Mouse (Mus musculus) spleen, adult 18-20 months (tissue): ENCODE measurements around the gene Trpm1.
"Not testable (repeated sequence)": the region's sequence is repeated elsewhere in the genome, so short reads cannot be mapped to it uniquely, and the experiment has no call there.

Experiments used
- DNase-seq, 2 experiments: peaks; one replicate each; pipeline ENCODE4 v3.0.0; 2022; ENCODE audit warnings: mixed read lengths in 2 of 2

The Trpm1 gene

DNA sequence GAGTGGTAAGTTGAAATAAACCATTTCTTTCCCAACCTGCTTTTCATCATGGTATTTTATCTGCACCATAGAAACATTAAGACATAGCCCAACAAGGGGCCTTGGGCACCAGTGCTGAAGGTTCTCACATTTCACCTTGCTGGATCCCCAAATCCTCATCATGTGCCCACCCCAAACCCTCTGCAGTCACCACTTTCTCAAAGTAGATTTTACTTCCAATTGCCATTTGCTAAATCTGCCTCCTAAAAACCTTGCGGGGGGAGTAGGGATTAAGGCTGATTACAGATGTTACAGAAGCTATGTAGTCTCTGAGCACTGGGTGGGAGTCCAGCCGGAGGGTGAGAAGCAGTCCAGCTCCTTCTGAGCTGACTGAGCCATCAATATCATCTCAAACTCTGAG is at the start of gene Trpm1:
TSS of gene Trpm1 (plus strand) at position 301 of the 400 bp plus-strand sequence.
- no peak for DNase-seq

DNA sequence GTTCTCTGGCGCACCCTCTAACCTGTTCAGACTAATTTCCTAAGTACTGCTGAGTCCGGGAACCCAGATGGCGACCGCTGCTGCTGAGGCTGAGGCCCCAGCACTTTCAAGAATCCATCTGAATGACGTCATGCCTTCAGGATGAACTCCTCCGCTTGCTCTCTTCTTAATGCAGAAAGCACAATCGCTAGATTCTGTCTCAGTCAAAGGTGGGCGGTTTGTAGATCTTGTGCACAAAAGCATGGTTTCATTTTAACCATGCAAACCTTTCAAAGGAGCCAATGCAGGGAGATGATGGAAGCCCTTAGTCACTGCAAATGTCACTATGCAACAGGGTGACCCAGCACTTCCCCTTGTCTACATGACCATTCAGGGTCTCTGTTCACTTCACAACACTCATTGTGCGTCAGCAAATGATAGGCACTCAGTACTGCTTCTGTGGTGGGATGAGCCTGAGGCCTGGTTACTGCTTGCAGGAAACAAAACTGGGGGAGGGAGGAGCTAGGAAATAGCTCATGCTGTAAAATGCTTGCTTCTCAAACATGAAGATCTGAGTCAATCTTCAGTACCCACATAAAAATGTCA is 31.4 kb upstream of the Trpm1 start:
- DNase-seq: no peak

DNA sequence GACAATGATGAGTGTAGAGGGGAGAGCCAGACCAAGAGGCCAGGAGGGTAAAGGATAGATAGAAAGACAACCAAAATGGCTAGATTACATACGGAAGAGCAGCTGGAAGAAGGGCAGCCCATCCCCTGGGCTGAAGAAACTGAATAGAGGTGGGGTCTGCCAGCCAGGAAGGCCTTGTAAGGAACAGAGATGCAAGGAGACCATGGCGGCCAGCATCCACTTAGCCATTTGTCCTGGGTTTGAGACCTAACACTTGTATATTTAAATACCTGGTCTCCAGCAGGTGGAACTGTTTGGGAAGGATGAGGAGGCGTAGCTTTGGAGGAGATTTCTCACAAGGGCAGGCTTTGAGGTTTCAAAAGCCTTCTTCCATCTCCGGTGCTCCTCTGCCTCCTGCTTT is 29.9 kb upstream of the Trpm1 start:
- no peak for DNase-seq

DNA sequence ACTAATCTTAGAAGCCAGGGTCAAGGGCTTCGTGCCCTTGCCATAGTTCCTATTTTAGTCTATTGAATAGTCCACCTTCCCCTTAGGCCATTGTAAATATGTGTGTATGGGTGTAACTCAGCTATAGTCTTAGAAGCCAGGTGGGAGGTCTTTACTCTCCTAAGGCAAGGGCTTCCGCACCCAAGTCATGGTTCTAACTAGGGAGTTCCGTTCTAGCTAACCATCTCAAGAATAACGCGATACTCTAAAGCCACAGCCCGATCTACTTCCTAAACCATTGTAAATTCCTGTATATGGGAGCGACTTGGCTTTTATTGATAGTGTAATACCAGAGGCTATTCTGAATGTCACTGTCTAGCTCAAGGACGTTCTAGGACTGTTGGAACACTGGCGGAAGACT is 27.6 kb upstream of the Trpm1 start:
- not testable (repeated sequence) for DNase-seq

DNA sequence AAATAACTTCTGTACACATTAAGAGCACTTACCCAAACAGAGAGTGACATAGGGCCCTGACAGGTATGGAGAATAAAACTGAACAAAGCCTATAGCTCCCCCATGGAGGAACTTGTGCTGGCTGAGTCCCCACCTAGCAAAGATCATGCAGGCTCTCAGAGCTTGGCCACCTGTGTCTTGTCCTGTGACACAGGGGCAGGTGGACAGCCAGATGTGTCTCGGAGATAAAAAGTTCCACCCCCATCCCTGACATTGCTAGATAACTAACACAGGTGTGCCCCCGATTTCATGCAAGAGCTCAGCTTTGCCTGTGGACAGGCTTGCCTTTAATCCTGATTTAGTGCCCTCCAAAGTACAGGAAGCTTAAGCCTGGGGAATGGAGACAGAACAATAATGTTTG is 13.8 kb upstream of the Trpm1 start:
- DNase-seq: no peak

DNA sequence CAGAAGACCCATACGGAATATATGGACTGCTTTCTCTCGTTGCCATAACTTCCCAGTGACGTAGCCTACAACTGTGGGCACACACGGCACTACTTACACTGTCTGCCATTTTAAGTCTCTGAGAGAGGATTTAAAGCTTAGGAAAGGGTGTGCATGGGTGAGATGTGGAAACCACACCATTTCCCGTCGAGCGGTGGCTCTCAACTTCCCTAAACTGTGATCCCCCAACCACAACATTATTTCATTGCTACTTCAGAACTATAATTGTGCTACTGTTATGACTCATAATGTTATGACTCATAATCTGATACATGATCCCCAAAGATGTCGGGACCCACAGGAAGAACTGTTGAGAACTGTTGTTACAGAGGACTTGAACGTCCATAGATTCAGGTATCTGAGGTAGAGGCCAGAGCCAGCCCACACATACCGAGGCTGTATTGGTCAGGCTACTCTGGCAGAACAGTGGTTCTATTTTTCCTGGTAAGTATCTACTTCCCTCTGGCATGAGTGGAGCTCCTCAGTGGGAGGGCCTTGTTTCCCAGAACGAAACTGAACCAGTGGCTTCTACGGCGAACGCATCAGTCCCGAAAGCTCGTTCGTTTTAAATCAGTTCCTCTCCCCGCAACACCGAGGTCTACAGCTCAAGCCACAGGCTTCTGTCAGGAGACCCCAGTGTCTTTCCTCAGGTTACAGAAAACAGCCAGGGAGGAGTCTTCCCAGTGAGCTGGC is 12.2 kb upstream of the Trpm1 start:
- peak in 1 of 2 experiments; percentile 32 for DNase-seq

DNA sequence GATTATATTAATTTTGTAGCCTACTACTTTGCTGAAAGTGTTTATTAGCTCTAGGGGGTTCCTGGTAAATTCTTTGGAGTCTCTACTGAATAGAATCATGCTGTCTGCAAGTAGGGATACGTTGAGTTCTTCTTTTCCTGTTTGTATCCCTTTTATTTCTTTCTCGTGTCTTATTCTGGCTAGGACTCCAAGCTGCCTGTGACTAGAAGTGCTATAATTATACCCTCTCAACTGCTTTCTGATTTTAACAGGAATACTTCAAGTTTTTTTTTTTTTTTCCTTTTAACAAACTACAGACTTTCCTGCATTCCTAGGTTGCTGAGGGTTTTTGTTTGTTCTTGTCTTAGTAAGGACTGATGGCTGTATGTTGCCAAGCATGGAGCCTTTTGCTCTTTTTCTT is 4.3 kb upstream of the Trpm1 start:
- no peak for DNase-seq

DNA sequence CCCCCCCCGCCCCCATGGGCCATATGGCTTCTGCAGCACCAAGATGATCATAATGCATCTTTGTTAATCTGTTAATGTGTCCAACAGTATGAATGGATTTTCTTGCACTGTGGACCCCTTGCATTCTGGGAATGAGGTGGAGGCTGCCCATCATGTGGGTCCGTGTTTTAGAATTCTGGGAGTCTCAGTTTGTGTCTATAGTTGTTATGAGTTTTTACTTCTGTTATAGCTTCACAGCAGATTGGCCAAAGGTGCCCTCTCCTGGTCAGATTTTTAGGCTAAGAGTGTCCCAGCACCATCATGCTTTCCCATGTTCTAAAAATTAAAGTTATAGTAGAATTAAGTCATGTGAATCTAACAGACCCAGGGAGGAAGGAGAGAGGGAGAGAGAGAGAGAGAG is 3.9 kb upstream of the Trpm1 start:
- DNase-seq: no peak

DNA sequence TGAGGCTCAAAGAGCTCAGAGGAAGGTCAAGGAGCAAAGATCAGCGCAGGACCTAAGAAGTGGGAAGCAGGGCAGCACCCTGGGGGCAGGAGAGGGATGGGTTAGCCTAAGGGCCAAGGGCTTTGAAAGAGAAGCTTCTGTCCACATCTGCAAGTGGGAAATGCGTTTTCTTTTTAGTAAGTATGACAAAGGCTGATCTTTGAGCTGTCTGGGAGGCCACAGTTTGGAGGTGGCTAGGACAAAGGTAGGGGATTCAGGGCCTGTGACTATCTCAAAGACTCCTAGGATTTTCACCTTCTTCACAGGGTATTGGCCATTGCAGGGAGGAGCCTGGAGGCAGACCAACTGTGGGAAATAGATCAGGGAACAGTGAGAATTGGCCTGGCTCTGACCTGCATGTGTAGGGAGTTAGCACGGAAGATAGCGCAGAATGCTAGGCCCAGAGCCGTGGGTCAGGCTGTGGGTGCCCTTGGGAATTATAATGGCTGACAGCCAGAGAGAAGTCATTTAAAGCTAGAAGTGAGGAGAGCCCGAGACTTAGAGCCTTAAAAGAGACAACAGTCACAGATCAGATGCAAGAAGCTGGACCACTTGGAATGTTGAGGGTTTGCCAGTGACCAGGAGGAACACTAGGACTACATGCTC is 3.1 kb upstream of the Trpm1 start:
- DNase-seq: no peak

DNA sequence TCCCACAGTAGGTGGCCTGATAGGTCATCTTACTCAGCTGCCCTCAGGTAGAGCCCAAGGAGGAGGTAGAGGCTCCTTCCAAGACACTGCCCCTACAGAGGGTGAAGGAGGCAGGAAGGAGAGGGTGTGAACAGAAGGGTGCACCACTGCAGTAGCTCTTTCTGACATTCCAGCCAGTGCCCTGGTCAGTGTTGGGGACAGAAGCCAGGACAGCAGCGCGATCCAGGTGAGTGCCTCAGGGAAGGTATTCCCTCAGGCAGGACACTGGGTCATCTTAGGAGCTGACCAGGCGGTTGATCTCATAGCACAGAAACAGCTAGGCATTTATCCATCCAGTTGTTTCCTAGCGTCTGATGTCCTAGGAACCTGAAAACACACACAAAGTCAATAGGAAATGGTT is 1.6 kb downstream of the Trpm1 start:
- DNase-seq: no peak

DNA sequence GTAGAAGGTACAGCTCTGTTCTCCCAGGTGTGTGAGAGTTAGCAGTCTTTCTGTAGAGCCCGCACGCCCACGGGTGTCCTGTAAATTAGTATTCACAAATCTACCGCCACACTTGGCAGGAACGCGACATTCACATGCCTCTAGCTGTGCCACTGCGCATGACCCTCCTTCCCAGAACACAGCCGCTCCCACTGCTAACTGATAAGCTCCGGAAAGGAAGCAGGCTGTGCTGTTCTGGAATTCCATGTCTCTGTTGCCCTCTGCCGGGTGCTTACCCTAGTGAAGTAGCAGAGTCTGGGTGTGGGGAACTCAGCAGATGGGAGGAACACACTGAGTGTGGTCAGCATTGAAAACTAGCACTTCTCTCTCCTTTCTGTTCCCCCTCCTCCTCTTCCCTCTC is 2.1 kb downstream of the Trpm1 start:
- peak; percentile 25 to 43 for DNase-seq

DNA sequence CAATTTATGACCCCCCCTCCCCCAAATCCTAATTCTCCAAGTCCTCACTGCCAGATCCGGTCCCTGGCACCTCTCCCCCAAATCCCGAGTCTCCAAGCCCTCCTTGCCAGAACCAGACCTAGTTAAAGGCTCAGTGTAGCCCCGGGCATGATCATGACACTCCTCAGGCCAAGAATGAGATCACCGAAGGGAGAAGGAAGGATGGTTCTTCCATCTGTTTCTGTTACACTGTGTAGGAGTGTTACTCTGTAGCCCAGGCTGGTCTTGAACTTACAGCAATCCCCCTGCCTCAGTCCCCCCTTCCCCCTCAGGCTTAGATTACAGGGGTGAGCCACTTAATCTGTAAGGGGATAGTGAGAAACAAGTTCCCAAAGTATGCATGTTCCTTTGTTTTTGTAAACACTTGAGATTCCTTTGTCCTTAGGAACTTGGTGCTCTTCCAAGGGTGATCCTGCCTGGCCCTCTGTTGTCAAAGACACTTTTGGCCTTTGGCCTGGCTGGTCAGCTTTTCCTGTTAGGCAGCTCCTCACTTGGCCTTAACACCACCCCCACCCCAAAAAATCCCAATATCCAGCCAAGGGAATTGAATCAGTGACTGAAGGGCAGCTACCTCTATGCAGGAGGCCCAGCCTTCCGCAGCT is 2.8 kb downstream of the Trpm1 start:
- DNase-seq: no peak

DNA sequence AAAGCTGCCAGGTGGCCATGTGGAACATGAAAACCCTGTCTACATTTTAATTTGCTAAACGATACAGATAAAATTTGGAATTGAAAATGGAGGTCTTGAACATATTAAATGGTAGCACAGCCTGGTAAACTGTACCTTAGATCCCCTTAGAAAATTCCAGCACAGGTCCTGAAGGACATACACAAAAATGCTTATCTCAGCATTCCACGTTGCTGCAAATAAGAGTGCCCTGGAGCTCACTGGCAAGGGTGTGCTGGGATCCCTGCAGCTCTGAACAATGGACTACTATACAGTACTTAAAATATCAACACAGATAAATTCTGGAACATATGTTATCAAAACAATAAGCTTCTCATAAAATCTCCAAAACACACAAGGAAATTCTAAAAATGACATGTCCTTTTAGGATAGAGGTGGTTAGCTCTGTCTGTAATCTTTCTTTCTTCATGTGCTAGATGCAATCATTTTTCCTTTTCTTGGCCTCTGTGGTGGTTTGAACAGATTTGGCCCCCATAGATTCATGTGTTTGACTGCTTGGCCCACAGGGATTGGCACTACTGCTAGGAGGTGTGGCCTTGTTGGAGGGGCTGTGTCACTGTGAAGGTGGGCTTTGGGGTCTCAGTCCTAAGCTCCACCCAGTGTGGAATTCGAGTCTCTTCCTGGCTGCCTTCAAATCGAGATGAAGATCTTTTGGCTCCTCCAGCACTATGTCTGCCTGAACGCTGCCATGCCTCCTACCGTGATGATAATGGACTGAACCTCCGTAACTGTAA is 3.5 kb downstream of the Trpm1 start:
- no peak for DNase-seq

DNA sequence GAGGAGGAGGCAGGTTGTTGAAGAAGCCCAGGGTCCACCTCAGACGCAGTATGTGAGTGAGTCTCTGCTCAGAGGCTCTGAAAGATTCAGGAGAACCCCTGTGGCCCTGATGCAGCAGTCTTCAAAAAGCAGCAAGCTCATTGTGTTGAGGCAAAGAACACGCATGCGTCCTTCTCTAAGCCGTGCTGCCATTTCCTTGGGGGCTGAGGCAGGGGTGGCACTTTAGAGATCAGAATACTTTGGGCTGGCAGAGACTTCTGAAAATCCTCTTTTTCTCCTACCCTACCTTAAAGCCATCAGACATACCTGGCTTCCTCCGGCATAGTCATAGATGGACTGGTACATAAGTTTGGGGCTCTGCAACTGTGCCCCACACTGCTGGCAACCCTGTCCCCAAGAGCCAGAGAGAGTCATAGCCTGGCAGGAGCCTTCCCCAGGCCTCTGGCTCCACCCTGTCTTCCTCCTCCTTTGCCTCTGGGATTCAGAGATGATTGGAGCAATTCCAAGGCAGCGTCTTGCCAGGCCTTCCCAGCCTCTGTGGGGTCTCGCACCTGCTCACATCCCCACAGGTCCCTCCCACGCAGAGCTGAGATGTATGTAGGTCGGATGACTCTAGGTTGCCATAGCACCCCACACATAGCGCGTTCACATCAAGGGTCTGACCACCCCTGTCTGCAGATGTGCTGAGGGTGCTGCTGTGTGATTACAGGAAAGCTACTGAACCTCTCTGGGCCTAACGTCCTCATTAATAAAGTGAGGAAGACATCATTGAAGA is 4.8 kb downstream of the Trpm1 start:
- no peak for DNase-seq

DNA sequence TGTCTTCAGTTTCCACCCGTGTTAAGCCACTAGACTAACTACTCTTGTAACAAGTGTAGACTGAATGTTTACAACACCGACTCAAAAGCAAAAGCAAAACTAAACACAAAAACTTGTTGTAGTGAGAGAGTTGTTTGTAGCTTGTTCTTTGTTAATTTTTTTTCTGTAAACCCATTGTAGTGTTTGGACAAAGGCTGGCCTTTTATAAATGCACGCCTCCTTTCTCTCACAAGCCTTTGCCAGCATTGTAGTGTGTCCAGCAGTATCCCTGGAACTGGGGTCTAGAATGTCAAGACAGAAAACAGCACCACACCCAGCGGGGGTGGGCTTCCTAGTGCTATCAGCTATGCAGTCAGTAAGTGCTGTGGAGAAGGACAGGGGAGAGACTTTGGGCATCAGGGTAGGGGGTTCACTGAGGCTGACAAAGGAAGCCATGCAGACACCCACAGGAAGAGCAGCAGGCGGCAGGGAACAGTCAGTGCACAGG is 5.5 kb downstream of the Trpm1 start:
- no peak for DNase-seq

DNA sequence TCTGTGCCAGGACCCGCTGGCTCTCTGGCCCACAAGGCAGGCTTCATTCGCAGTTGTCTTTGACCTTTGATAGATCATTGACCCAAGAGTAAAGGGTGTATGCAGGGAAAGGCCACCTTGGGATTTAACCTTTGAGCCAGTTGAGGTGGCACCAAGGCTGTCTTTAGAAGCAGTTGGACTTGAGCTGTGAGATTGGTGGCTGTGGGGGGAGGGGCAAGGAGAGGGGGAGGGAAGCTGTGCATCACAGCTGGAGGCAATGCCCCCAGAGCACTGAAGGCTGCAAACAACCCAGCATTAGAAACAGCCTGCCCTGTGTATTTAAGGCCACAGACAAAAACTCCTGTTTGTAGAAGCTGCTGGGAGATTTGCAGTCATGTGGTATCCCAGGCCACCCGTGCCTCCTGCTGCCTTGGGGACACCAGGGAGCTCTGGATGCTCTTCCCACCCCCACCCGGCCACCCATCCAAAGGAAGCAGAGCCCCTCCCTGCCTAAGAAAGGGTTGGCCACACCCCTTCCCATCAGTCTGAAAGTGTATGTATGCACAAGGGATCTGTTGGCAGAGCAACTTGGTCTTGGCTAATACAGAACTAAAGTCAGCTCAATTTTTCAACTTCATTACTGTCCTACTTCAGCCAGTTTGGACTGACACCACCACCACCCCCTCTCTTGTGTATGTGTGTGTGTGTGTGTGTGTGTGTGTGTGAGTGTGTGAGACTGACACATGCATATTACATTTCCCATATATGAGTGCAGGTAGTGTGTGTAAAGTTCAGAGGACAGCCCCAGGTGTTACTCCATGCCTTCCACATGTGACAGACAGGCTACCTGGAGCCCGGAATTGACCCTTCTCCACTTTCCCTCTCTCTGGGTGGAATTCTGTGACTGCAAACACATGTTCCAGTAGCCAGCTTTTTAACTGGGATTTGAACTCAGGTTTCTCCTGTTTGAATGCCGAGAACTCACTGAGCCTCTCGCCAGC is 6.3 kb downstream of the Trpm1 start:
- DNase-seq: no peak

DNA sequence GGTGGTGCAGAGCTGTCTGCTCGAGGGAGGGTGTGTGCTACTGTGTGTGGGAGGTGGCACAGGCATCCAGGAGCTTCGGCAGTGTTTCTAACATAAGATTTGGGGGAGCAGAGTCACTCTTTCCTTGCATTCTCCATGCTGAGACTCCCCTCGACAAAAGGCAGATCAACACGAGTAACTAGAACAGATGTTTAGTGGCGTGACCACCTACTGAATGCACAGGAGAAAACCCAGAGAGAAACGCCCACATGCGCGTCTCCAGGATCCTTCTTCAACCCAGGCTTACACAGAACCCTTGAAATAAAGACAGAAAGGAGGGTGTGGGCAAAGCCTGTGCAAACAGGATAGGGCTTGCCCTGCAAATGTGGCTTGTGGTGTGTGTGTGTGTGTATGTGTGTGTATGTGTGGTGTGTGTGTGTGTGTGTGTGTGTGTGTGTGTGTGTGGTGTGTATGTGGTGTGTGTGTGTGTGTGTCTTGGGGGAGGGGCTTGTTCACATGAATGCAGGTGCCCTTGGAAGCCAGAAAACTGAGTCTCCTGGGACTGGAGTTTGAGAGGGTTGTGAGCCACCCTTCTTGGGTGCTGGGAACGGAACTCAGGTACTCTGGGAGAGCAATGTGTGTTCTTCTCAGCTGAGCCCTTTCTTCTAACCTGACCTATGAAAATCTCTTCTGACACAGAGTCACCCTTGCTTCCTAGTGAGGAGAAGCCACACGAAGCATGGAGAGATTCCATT is 7.3 kb downstream of the Trpm1 start:
- DNase-seq: no peak

DNA sequence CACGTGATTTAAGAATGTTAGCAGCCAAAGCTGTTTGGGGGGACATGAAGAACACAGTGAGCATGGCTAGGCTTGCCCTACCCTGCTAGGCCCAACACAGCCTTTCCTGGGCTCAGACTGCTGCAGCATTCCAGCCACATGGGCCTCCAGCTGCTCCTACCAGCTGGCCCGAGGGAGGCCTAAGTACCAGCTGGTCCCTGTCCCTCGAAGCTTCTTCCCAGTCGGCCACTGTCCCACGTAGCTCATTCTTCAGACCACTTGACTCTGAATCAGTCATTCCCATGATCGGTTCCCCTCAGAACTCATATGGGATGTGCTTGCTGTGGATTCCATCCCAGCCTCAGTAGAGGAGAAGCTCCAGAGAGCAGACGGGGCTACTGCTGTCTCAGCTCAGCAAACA is 8.4 kb downstream of the Trpm1 start:
- DNase-seq: no peak

DNA sequence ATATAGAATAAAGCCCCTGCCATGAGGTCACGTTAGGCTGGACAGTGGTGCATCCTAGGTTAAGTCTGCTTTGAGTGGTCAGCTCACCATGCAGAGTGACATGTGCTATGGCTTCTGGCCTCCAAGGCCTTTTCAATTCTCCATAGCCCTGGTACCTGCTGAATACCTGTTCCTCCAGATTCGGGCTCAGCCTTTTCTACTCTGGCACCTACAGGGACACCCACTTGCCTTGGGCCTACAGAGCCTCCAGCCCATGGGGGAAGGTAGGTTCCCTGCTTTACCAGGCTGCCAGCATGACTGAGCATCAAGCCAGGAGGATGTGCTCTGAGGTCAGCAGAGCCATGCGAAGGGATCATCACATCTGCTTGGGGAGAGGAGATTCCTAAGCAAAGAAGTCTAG is 9.5 kb downstream of the Trpm1 start:
- no peak for DNase-seq

DNA sequence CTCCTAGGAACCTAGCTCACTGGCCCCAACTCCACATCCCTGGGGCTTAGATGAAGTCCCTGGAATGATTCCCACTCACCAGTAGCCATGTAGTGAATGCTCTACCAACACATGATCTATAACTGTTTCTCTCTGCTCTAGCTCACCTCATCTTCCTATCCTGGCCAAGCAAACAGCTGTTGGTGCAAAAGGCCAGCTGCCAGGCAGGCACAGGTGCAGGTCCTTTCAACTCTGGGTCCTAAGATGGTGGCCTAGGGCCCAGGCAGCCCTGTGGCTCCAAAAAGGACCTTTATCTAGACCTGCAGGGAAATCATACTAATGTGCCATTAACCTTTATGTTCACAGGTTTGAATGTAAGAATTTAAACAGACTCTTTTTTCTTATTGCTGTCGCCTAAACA is 10.3 kb downstream of the Trpm1 start:
- DNase-seq: no peak
